Mouse (Mus musculus): ENCODE results near the gene Lck. TPM values are rescaled to one million over a fixed set of nuclear protein-coding genes. Genes with fewer than 3 reads are reported as not detected.
A peak's percentile ranks its signal among the peaks of the same experiment; 100 is the strongest.

The Lck gene
- polyA plus RNA-seq, 1 experiment from 2014 or later = 11.4 TPM

DNA sequence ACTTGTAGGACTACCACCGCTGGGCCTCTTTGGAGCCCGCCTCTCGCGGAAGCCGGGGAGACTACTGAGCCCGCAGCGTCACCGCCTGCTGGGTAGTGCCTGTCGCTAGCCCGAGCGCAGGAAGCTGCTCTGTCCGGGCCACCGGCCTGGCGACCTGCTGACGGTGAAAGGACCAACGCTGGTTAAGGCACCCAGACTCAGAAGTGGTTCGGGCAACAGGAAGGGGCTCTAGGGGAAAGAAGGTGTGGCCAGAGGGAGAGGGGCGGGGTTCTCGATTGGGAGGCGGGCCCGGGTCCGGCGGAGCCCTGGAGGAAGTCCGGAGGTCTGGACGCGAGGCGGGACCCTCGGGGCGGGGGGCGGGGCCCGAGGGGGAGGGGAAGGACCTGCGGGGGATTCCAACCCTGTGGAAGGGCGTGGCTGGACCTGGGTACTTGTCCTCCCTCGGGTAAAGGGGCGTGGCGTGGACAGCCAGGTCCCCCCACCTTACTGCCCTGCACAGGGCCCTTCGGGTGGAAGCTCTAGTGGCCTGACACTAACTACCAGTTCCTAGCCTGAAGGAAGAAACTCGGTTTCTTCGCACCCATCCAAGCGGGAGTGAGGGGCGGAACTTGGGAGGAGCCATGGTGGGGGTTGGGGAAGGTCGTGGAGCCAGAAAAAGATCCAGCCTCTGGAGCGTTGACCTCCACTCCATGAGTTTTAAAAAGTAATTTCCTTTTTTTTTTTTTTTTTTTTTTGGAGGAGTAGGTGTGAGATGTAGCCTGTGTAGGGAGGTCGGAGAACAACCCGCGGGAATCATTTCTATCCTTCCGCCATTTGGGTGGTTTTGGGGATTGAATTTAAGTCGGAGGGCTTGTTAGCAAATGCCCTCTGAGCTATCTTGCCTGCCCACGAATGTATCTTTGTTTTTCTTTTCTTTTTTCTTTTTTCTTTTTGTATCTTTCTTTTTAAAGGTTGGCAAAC lies 72.6 kb downstream of the Lck start:
- Histone ChIP-seq H3K36me3 (ENCODE audit: control insufficient read depth, insufficient read depth, low read length) (no peaks in the 10 kb centered on the region), H3K4me2 (replicated peaks; ENCODE audit: low read depth, low read length) (peak overlapping the region; percentile 59), H3K27ac (ENCODE audit: low read depth, low read length) (peak overlapping the region; percentile 87), H3K9ac (ENCODE audit: low read depth, low read length) (peak overlapping the region; percentile 68), H3K4me3 (ENCODE audit: low read length) (peak overlapping the region; percentile 42), H3K4me1 (ENCODE audit: control insufficient read depth, insufficient read depth, low read length) (peaks cover 17% of the 10 kb centered on the region; the same call in 1 of the 2 replicates), H3K27me3 (ENCODE audit: control insufficient read depth, insufficient read depth, low read length) (no peaks in the 10 kb centered on the region), H3K9me3 (ENCODE audit: control insufficient read depth, low read length) (no peaks in the 10 kb centered on the region)
- under 1% methylated on average over 48 of the region's 49 CpGs for WGBS
- ATAC-seq (ENCODE audit: low FRiP score, low TSS enrichment) = peak; percentile 94

DNA sequence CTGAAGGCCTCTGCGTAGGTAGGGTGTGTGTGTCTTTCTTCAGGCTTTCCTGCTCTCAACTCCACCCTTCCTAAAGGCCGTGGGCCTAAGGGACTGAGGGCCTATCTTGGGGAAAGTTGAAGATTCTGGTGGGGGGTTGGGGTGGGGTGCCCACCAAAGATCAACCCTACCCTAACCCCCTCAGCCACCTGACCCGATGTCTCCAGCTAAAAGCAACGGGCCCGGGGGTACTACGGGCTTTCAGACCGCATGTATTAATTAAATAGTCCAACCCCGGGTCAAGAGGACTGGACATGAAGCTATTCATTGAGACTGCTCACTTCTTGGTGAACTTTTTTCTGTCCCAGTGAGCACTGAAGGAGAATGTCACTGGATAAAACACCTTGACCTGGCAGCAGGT lies 73.4 kb downstream of the Lck start:
- no peaks in the 10 kb centered on the region for H3K36me3 ChIP-seq (ENCODE audit: control insufficient read depth, insufficient read depth, low read length)
- H3K9me3 ChIP-seq (ENCODE audit: control insufficient read depth, low read length) = no peaks in the 10 kb centered on the region
- H3K4me2 ChIP-seq (replicated peaks; ENCODE audit: low read depth, low read length) = peak overlapping the region; percentile 59
- H3K9ac ChIP-seq (ENCODE audit: low read depth, low read length) = peak overlapping the region; percentile 68; the same call in 1 of the 2 replicates
- no peak for ATAC-seq (ENCODE audit: low FRiP score, low TSS enrichment)
- 78% methylated on average over 8 of the region's 8 CpGs for WGBS
- peak overlapping the region; percentile 87 for H3K27ac ChIP-seq (ENCODE audit: low read depth, low read length)
- H3K4me1 ChIP-seq (ENCODE audit: control insufficient read depth, insufficient read depth, low read length) = peaks cover 17% of the 10 kb centered on the region; the same call in 1 of the 2 replicates
- H3K4me3 ChIP-seq (ENCODE audit: low read length) = peak overlapping the region; percentile 42
- no peaks in the 10 kb centered on the region for H3K27me3 ChIP-seq (ENCODE audit: control insufficient read depth, insufficient read depth, low read length)

DNA sequence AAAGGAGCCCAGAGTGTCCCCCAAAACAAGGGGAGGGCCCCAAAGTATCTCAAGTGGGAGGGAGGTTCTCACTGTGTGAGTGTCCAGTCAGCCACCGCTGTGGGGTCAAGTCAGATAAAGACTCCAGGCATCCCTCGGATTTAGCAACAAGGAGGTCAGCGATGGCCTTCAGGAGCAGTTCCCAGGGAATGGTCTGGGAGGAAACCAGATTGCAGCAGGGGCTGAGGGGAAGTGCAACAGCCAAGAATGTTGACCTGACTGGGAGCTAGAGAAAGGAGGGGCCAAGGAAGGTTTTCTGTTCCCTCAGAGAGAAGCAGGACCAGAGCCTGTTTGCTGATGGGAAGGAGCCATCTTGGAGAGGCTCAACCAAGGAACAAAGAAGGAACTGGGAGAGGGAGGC lies 74.5 kb downstream of the Lck start:
- H3K36me3 ChIP-seq (ENCODE audit: control insufficient read depth, insufficient read depth, low read length) = no peaks in the 10 kb centered on the region
- no peak overlapping the region for H3K9ac ChIP-seq (ENCODE audit: low read depth, low read length)
- ATAC-seq (ENCODE audit: low FRiP score, low TSS enrichment) = no peak
- H3K27ac ChIP-seq (ENCODE audit: low read depth, low read length) = peak overlapping the region; percentile 62; the same call in 1 of the 2 replicates
- no peaks in the 10 kb centered on the region for H3K9me3 ChIP-seq (ENCODE audit: control insufficient read depth, low read length)
- 45% methylated on average over 3 of the region's 3 CpGs for WGBS
- no peak overlapping the region for H3K4me3 ChIP-seq (ENCODE audit: low read length)
- peaks cover 17% of the 10 kb centered on the region; the same call in 1 of the 2 replicates for H3K4me1 ChIP-seq (ENCODE audit: control insufficient read depth, insufficient read depth, low read length)
- no peaks in the 10 kb centered on the region for H3K27me3 ChIP-seq (ENCODE audit: control insufficient read depth, insufficient read depth, low read length)
- H3K4me2 ChIP-seq (replicated peaks; ENCODE audit: low read depth, low read length) = no peak overlapping the region

Small RNAs within 50 kb of the gene (microRNA-seq; reads per million reads assigned to microRNA genes)
- not detected for gene Mir8119

Other genes starting within 250 kb of the Lck start
- 421 and 437 TPM in 2 replicates for gene Rbbp4, start 238.3 kb downstream of the Lck start, polyA plus RNA-seq (2014; fragmentation: Nextera tagmentation; extraction: Ambion mirVana)
- gene Zbtb8os, start 237.9 kb downstream of the Lck start, polyA plus RNA-seq (2014; fragmentation: Nextera tagmentation; extraction: Ambion mirVana) = 50.2 and 70.1 TPM in 2 replicates
- gene Zbtb8a, start 195.5 kb downstream of the Lck start, polyA plus RNA-seq (2014; fragmentation: Nextera tagmentation; extraction: Ambion mirVana) = 7.9 and 13.3 TPM in 2 replicates
- 2.3 and 3.1 TPM in 2 replicates for gene Zbtb8b, start 132.8 kb downstream of the Lck start, polyA plus RNA-seq (2014; fragmentation: Nextera tagmentation; extraction: Ambion mirVana)
- 20.5 and 23.3 TPM in 2 replicates for gene Bsdc1, start 112.1 kb downstream of the Lck start, polyA plus RNA-seq (2014; fragmentation: Nextera tagmentation; extraction: Ambion mirVana)
- gene Tssk3, start 82.6 kb downstream of the Lck start, polyA plus RNA-seq (2014; fragmentation: Nextera tagmentation; extraction: Ambion mirVana) = not detected in 2 replicates
- 0.39 TPM in 1 of 2 replicates, not detected in the other for gene Fam229a, start 82.5 kb downstream of the Lck start, polyA plus RNA-seq (2014; fragmentation: Nextera tagmentation; extraction: Ambion mirVana)
- gene Marcksl1, start 60.1 kb downstream of the Lck start, polyA plus RNA-seq (2014; fragmentation: Nextera tagmentation; extraction: Ambion mirVana) = 823 and 993 TPM in 2 replicates
- 245 and 265 TPM in 2 replicates for gene Hdac1, start 30.9 kb downstream of the Lck start, polyA plus RNA-seq (2014; fragmentation: Nextera tagmentation; extraction: Ambion mirVana)
- gene Fam167b, start 4.9 kb upstream of the Lck start, polyA plus RNA-seq (2014; fragmentation: Nextera tagmentation; extraction: Ambion mirVana) = 17.7 and 19.7 TPM in 2 replicates
- gene Eif3i, start 27.0 kb upstream of the Lck start, polyA plus RNA-seq (2014; fragmentation: Nextera tagmentation; extraction: Ambion mirVana) = 340 and 401 TPM in 2 replicates
- gene Tmem234, start 27.0 kb upstream of the Lck start, polyA plus RNA-seq (2014; fragmentation: Nextera tagmentation; extraction: Ambion mirVana) = 213 and 219 TPM in 2 replicates
- gene Dcdc2b, start 40.6 kb upstream of the Lck start, polyA plus RNA-seq (2014; fragmentation: Nextera tagmentation; extraction: Ambion mirVana) = 1.9 and 2.0 TPM in 2 replicates
- gene Iqcc, start 45.5 kb upstream of the Lck start, polyA plus RNA-seq (2014; fragmentation: Nextera tagmentation; extraction: Ambion mirVana) = 30.1 and 30.6 TPM in 2 replicates
- 48.6 and 56.0 TPM in 2 replicates for gene Ccdc28b, start 50.3 kb upstream of the Lck start, polyA plus RNA-seq (2014; fragmentation: Nextera tagmentation; extraction: Ambion mirVana)
- 44.9 and 103 TPM in 2 replicates for gene Txlna, start 67.4 kb upstream of the Lck start, polyA plus RNA-seq (2014; fragmentation: Nextera tagmentation; extraction: Ambion mirVana)
- gene Kpna6, start 99.1 kb upstream of the Lck start, polyA plus RNA-seq (2014; fragmentation: Nextera tagmentation; extraction: Ambion mirVana) = 13.2 and 14.7 TPM in 2 replicates
- 27.2 and 49.0 TPM in 2 replicates for gene Tmem39b, start 123.2 kb upstream of the Lck start, polyA plus RNA-seq (2014; fragmentation: Nextera tagmentation; extraction: Ambion mirVana)
- 100 and 131 TPM in 2 replicates for gene Khdrbs1, start 168.7 kb upstream of the Lck start, polyA plus RNA-seq (2014; fragmentation: Nextera tagmentation; extraction: Ambion mirVana)
- gene Ptp4a2, start 237.6 kb upstream of the Lck start, polyA plus RNA-seq (2014; fragmentation: Nextera tagmentation; extraction: Ambion mirVana) = 253 and 276 TPM in 2 replicates